Mouse (Mus musculus) ES-E14 (cell line): Measurements from ENCODE around the gene Il20.

Source experiments
- CHD2 ChIP-seq: IDR thresholded peaks from 2 replicates; pipeline ENCODE4 v1.6.1; 2014; ENCODE audit warnings: mild to moderate bottlenecking, low read depth, low read length, inconsistent platforms
- HCFC1 ChIP-seq: IDR thresholded peaks from 2 replicates; pipeline ENCODE4 v1.6.1; 2012; ENCODE audit warnings: low read length, inconsistent platforms, borderline replicate concordance; ENCODE audit not compliant: insufficient read depth
- ZC3H11A ChIP-seq: IDR thresholded peaks from 2 replicates; pipeline ENCODE4 v1.6.1; 2012; ENCODE audit warnings: low read depth, mild to moderate bottlenecking, inconsistent platforms, low read length, borderline replicate concordance
- ZNF384 ChIP-seq: IDR thresholded peaks from 2 replicates; pipeline ENCODE4 v1.6.1; 2012; ENCODE audit warnings: low read depth, low read length, inconsistent platforms

- TF ChIP-seq HCFC1: no peak
- no peak for TF ChIP-seq ZC3H11A
- TF ChIP-seq CHD2: no peak
- no peak for TF ChIP-seq ZNF384
Observed at GRCm38 (mm10) chr1:130857456-130857855, 53.8 kb downstream of the Il20 start.
